8 mouse cellular contexts compared by ENCODE assay signal in the genomic region with DNA sequence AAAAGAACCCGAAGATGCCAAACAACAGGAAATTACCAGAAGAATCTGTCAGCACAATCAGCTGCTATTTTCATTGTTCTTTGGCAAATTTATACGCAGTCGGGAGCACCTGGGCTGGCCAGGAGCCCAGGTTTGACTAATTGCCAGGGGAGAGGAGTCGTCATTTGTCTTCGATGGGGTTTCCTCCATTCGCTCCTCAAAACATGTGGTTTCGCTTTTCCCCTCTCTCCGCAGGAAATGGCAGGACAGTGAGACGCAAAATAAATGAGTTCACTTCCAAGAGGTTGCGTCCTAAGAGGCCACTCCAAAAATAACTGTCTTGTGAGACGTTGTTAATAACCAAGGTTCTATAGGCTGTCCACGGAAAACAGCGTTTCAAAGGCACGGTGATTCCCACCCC.
A peak's percentile ranks its signal among the peaks of the same experiment; 100 is the strongest.
DNase-seq lines count a peak whose midpoint lies in the region; ATAC-seq and TF ChIP-seq lines count a peak whose summit lies in the region.

No protein-coding gene starts in this region.

- H3K9me3 ChIP-seq in embryonic facial prominence, embryonic 12.5 days = no peaks in the 10 kb centered on the region
- H3K9me3 ChIP-seq in hindbrain, embryonic 14.5 days (ENCODE audit: control insufficient read depth, low read length) = no peaks in the 10 kb centered on the region
- no peaks in the 10 kb centered on the region for H3K9me3 ChIP-seq in limb, embryonic 14.5 days (ENCODE audit: control insufficient read depth, low read length)

- H3K36me3 ChIP-seq in embryonic facial prominence, embryonic 12.5 days = no peaks in the 10 kb centered on the region
- H3K36me3 ChIP-seq in hindbrain, embryonic 14.5 days (replicated peaks; ENCODE audit: control insufficient read depth, insufficient read depth) = no peaks in the 10 kb centered on the region
- no peaks in the 10 kb centered on the region for H3K36me3 ChIP-seq in limb, embryonic 14.5 days (ENCODE audit: control insufficient read depth, insufficient read depth, low read length)

- 0 out of 2 replicates have a peak overlapping the region, but pooled peaks have one; percentile 59 for H3K27ac ChIP-seq in embryonic facial prominence, embryonic 12.5 days
- no peak overlapping the region for H3K27ac ChIP-seq in hindbrain, embryonic 14.5 days
- peak overlapping the region; percentile 80 for H3K27ac ChIP-seq in limb, embryonic 14.5 days (replicated peaks; ENCODE audit: low read depth, low read length)

- DNase-seq in adrenal gland, postnatal 36 days = peak; percentile 22 to 45
- peak; percentile 42 for DNase-seq in hindbrain, embryonic 14.5 days (ENCODE audit: low spot score)
- DNase-seq in limb, embryonic 14.5 days (ENCODE audit: low spot score) = peak; percentile 80
- no peak for DNase-seq in spleen, postnatal 36 days (ENCODE audit: low spot score in 2 of 2)
- no peak for DNase-seq in frontal cortex, postnatal 10 days (ENCODE audit: low spot score in 2 of 2)
- no peak for DNase-seq in spleen, postnatal 4 days (ENCODE audit: low spot score in 2 of 2)

- peaks cover 11% of the 10 kb centered on the region; the same call in 1 of the 2 replicates for H3K27me3 ChIP-seq in embryonic facial prominence, embryonic 12.5 days
- 0 out of 2 replicates have a peak, but pooled peaks cover 2% of the 10 kb centered on the region for H3K27me3 ChIP-seq in hindbrain, embryonic 14.5 days (ENCODE audit: control insufficient read depth, insufficient read depth, low read length)
- no peaks in the 10 kb centered on the region; the same call in 1 of the 2 replicates for H3K27me3 ChIP-seq in limb, embryonic 14.5 days (ENCODE audit: control insufficient read depth, insufficient read depth, low read length)

- no peak for TF ChIP-seq POLR2A in limb, embryonic 14.5 days (IDR thresholded peaks at IDR 0.05; ENCODE audit: borderline replicate concordance, extremely low read depth, insufficient read depth, insufficient read length)

- 15% methylated on average over 14 of the region's 14 CpGs for whole genome bisulfite sequencing in embryonic facial prominence, embryonic 12.5 days
- 45% methylated on average over 14 of the region's 14 CpGs for WGBS in hindbrain, embryonic 14.5 days
- WGBS in limb, embryonic 14.5 days = 3% methylated on average over 14 of the region's 14 CpGs

- peaks cover 45% of the 10 kb centered on the region for H3K4me1 ChIP-seq in embryonic facial prominence, embryonic 12.5 days
- peaks cover 21% of the 10 kb centered on the region for H3K4me1 ChIP-seq in hindbrain, embryonic 14.5 days (replicated peaks; ENCODE audit: control insufficient read depth, insufficient read depth, low read length)
- peaks cover 50% of the 10 kb centered on the region for H3K4me1 ChIP-seq in limb, embryonic 14.5 days (ENCODE audit: control insufficient read depth, insufficient read depth, low read length)

- no peak overlapping the region for H3K4me3 ChIP-seq in embryonic facial prominence, embryonic 12.5 days
- H3K4me3 ChIP-seq in hindbrain, embryonic 14.5 days (replicated peaks; ENCODE audit: low read length) = no peak overlapping the region
- H3K4me3 ChIP-seq in limb, embryonic 14.5 days (replicated peaks; ENCODE audit: low read length) = peak overlapping the region; percentile 15

- H3K4me2 ChIP-seq in embryonic facial prominence, embryonic 12.5 days (replicated peaks) = peak overlapping the region; percentile 38
- H3K4me2 ChIP-seq in hindbrain, embryonic 14.5 days (replicated peaks) = peak overlapping the region; percentile 29
- H3K4me2 ChIP-seq in limb, embryonic 14.5 days (replicated peaks; ENCODE audit: low read depth, low read length, severe bottlenecking) = peak overlapping the region; percentile 35

- ATAC-seq in embryonic facial prominence, embryonic 12.5 days (ENCODE audit: insufficient number of reproducible peaks, insufficient read depth, low FRiP score, low TSS enrichment) = no peak
- ATAC-seq in hindbrain, embryonic 14.5 days (ENCODE audit: low FRiP score) = no peak
- ATAC-seq in limb, embryonic 14.5 days (ENCODE audit: low FRiP score, low read depth) = peak; percentile 76
- ATAC-seq in inflammation-experienced regulatory T-cells, adult 6 months = no peak

- no peak overlapping the region for H3K9ac ChIP-seq in embryonic facial prominence, embryonic 12.5 days
- H3K9ac ChIP-seq in hindbrain, embryonic 14.5 days = no peak overlapping the region
- no peak overlapping the region for H3K9ac ChIP-seq in limb, embryonic 14.5 days (ENCODE audit: low read depth, low read length, severe bottlenecking)

Comparison
In these comparisons a context has a peak if more than half of its experiments do, and no peak if none do; other contexts are left out.
1. DNase-seq: peak in adrenal gland, postnatal 36 days (2 of 2), hindbrain, embryonic 14.5 days (single experiment) and limb, embryonic 14.5 days (single experiment); none in spleen, postnatal 36 days (0 of 2), frontal cortex, postnatal 10 days (0 of 2) and spleen, postnatal 4 days (0 of 2).
2. Peak in every context shown above with its lines, with median percentiles within 50 percentile points of each other: H3K4me2 ChIP-seq.